ENCODE assay signal across 13 mouse cellular contexts in the genomic region with DNA sequence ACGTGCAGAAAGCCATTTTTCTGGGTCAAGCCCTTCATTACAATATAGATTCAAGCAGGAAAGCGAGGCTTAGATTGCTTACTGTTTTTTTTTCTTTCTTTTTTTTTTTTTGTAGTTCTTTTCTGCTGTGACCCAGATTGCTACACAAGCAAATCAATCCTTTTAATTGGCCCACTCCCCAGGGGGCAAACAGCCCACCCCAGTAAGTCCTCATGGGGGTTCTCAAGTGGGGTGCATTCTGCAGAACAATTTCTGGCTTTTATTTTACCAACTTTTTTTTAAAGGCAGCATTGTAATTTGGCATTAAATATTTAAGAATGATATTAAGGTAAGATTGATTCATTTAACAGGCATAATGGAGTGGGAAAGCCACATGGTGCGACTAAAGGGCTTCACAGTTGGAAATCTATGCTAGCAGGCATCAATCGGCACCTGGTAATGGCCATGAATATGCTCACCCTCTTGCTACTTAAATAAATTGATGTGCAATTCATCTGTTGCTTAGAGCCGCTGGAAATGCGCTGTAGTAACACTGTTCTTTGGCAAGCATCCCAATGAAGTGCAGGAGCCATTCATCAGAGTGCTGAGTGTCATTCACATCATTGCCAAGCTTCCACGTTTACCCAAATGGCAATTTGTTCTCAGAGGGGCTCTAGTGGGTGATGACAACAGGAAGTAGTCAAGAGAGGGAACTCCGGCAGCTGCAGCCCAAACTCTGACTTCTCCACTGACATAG.
DNase-seq lines count a peak whose midpoint lies in the region; ATAC-seq and TF ChIP-seq lines count a peak whose summit lies in the region.
"Had no signal": no experiment of that assay in that cellular context is flagged by ENCODE, and none has a peak within 500 bp of the region (broad histone marks: within the 10 kb centered on the region; RNA-seq: fewer than 3 reads in every experiment).

No protein-coding gene starts in this region.

- no peaks in the 10 kb centered on the region for H3K27me3 ChIP-seq in forebrain, embryonic 13.5 days
- no peaks in the 10 kb centered on the region for H3K27me3 ChIP-seq in forebrain, postnatal 0 days (ENCODE audit: insufficient read depth, low read length)
- no peaks in the 10 kb centered on the region for H3K27me3 ChIP-seq in midbrain, postnatal 0 days (ENCODE audit: insufficient read depth, low read length)
- H3K27me3 ChIP-seq: limb, embryonic 12.5 days; megakaryocyte, embryonic 14.5 days had no signal

- H3K4me1 ChIP-seq in forebrain, embryonic 13.5 days: peaks cover 10% of the 10 kb centered on the region
- no peaks in the 10 kb centered on the region for H3K4me1 ChIP-seq in forebrain, postnatal 0 days (ENCODE audit: insufficient read depth)
- H3K4me1 ChIP-seq in midbrain, postnatal 0 days (ENCODE audit: insufficient read depth, low read length): peaks cover 2% of the 10 kb centered on the region; the same call in 1 of the 2 replicates
- H3K4me1 ChIP-seq: limb, embryonic 12.5 days; megakaryocyte, embryonic 14.5 days had no signal

- TF ChIP-seq CTCF in layer of hippocampus, adult 2 months (conservative IDR thresholded peaks at IDR 0.05): no peak
- no peak for TF ChIP-seq CTCF in forebrain, postnatal 0 days (IDR thresholded peaks at IDR 0.05; ENCODE audit: low read depth)
- no peak for TF ChIP-seq CTCF in midbrain, postnatal 0 days (IDR thresholded peaks at IDR 0.05)

- no peaks in the 10 kb centered on the region for H3K9me3 ChIP-seq in forebrain, embryonic 13.5 days (replicated peaks)
- no peaks in the 10 kb centered on the region for H3K9me3 ChIP-seq in forebrain, postnatal 0 days (ENCODE audit: low read length)
- H3K9me3 ChIP-seq in midbrain, postnatal 0 days (ENCODE audit: low read length): no peaks in the 10 kb centered on the region
- H3K9me3 ChIP-seq: limb, embryonic 12.5 days; megakaryocyte, embryonic 14.5 days had no signal

- DNase-seq in layer of hippocampus, adult 2 months (ENCODE audit: low spot score in 2 of 2): peak; percentile 4 to 17
- DNase-seq in layer of hippocampus, adult 8-10 months (ENCODE audit: low spot score in 2 of 2): no peak
- DNase-seq in forebrain, postnatal 0 days: peak; percentile 48
- peak; percentile 76 for DNase-seq in midbrain, postnatal 0 days (ENCODE audit: low spot score)
- no peak for DNase-seq in adipocyte (ENCODE audit: low spot score)
- DNase-seq in urinary bladder, postnatal 14 days (ENCODE audit: low spot score): no peak
- DNase-seq: adrenal gland, adult 8-10 months; cerebellum, adult 11-12 months; kidney, adult 2 months; lung, adult 18-20 months had no signal

- no peak overlapping the region for H3K4me3 ChIP-seq in layer of hippocampus, adult 2 months
- no peak overlapping the region for H3K4me3 ChIP-seq in forebrain, embryonic 13.5 days
- no peak overlapping the region for H3K4me3 ChIP-seq in forebrain, postnatal 0 days (ENCODE audit: low read depth, low read length)
- no peak overlapping the region for H3K4me3 ChIP-seq in midbrain, postnatal 0 days (ENCODE audit: low read depth, low read length)
- H3K4me3 ChIP-seq: limb, embryonic 12.5 days; megakaryocyte, embryonic 14.5 days had no signal

- H3K9ac ChIP-seq in forebrain, embryonic 13.5 days: no peak overlapping the region
- H3K9ac ChIP-seq in forebrain, postnatal 0 days: no peak overlapping the region
- H3K9ac ChIP-seq in midbrain, postnatal 0 days (replicated peaks; ENCODE audit: low read length, poor library complexity, severe bottlenecking): no peak overlapping the region
- H3K9ac ChIP-seq: limb, embryonic 12.5 days had no signal

- no peaks in the 10 kb centered on the region for H3K36me3 ChIP-seq in forebrain, embryonic 13.5 days (ENCODE audit: poor library complexity, severe bottlenecking)
- H3K36me3 ChIP-seq in forebrain, postnatal 0 days (ENCODE audit: insufficient read depth): no peaks in the 10 kb centered on the region
- H3K36me3 ChIP-seq in midbrain, postnatal 0 days (ENCODE audit: insufficient read depth, low read length): no peaks in the 10 kb centered on the region
- H3K36me3 ChIP-seq: limb, embryonic 12.5 days had no signal

- no peak overlapping the region for H3K27ac ChIP-seq in layer of hippocampus, adult 2 months
- H3K27ac ChIP-seq in forebrain, embryonic 13.5 days: no peak overlapping the region
- no peak overlapping the region for H3K27ac ChIP-seq in forebrain, postnatal 0 days (ENCODE audit: low read depth, low read length)
- H3K27ac ChIP-seq in midbrain, postnatal 0 days (ENCODE audit: low read depth, low read length): no peak overlapping the region
- H3K27ac ChIP-seq: limb, embryonic 12.5 days had no signal

- peak; percentile 93 for ATAC-seq in forebrain, embryonic 13.5 days
- ATAC-seq in forebrain, postnatal 0 days: peak; percentile 82
- peak; percentile 62; the same call in 1 of the 2 replicates for ATAC-seq in midbrain, postnatal 0 days (ENCODE audit: low FRiP score)

- WGBS in forebrain, embryonic 13.5 days: 29% methylated on average over 8 of the region's 8 CpGs
- 17% methylated on average over 8 of the region's 8 CpGs for WGBS in forebrain, postnatal 0 days
- WGBS in midbrain, postnatal 0 days: 39% methylated on average over 8 of the region's 8 CpGs

- H3K4me2 ChIP-seq in forebrain, embryonic 13.5 days: no peak overlapping the region
- H3K4me2 ChIP-seq in forebrain, postnatal 0 days (ENCODE audit: low read depth): no peak overlapping the region
- H3K4me2 ChIP-seq in midbrain, postnatal 0 days (ENCODE audit: low read depth, low read length, poor library complexity, severe bottlenecking): no peak overlapping the region
- H3K4me2 ChIP-seq: limb, embryonic 12.5 days had no signal

Comparison
In these comparisons a context has a peak if more than half of its experiments do, and no peak if none do; other contexts are left out.
1. DNase-seq: peak in layer of hippocampus, adult 2 months (2 of 2), forebrain, postnatal 0 days (single experiment) and midbrain, postnatal 0 days (single experiment); none in layer of hippocampus, adult 8-10 months (0 of 2), adipocyte (single experiment) and urinary bladder, postnatal 14 days (single experiment).
2. Peak in every context shown above with its lines, with median percentiles within 50 percentile points of each other: ATAC-seq.